Mouse (Mus musculus): Measurements from ENCODE around the gene Clec11a.
A peak's percentile ranks its signal among the peaks of the same experiment; 100 is the strongest.

Gene Clec11a

GRCm38 (mm10) chr7:44280959-44281358 lies 25.7 kb downstream of the Clec11a start:
- DNase-seq (ENCODE audit: extremely low read depth, low read depth), result no peak

GRCm38 (mm10) chr7:44277250-44277622 lies 29.5 kb downstream of the Clec11a start:
- DNase-seq (ENCODE audit: extremely low read depth, low read depth), result peak; percentile 52

- DNase-seq (ENCODE audit: extremely low read depth, low read depth), result no peak
Measured at GRCm38 (mm10) chr7:44276461-44277249, 30.0 kb downstream of the Clec11a start.

GRCm38 (mm10) chr7:44275546-44275945 lies 31.2 kb downstream of the Clec11a start:
- DNase-seq (ENCODE audit: extremely low read depth, low read depth), result no peak

- no peak for DNase-seq (ENCODE audit: extremely low read depth, low read depth)
Measured at GRCm38 (mm10) chr7:44274096-44274495, 32.6 kb downstream of the Clec11a start.

- DNase-seq (ENCODE audit: extremely low read depth, low read depth), result no peak
Measured at GRCm38 (mm10) chr7:44273446-44273845, 33.3 kb downstream of the Clec11a start.

- no peak for DNase-seq (ENCODE audit: extremely low read depth, low read depth)
Measured at GRCm38 (mm10) chr7:44272546-44272945, 34.2 kb downstream of the Clec11a start.

- peak; percentile 49 for DNase-seq (ENCODE audit: extremely low read depth, low read depth)
Measured at GRCm38 (mm10) chr7:44271309-44271708, 35.4 kb downstream of the Clec11a start.

GRCm38 (mm10) chr7:44269397-44269796 lies 37.3 kb downstream of the Clec11a start:
- no peak for DNase-seq (ENCODE audit: extremely low read depth, low read depth)

GRCm38 (mm10) chr7:44268117-44268516 lies 38.6 kb downstream of the Clec11a start:
- DNase-seq (ENCODE audit: extremely low read depth, low read depth), result no peak

GRCm38 (mm10) chr7:44262791-44263643 lies 43.7 kb downstream of the Clec11a start:
- peak; percentile 53 for DNase-seq (ENCODE audit: extremely low read depth, low read depth)

- no peak for DNase-seq (ENCODE audit: extremely low read depth, low read depth)
Measured at GRCm38 (mm10) chr7:44261147-44261546, 45.6 kb downstream of the Clec11a start, which contains the start of gene Gm15517. Gene Gm15517, plus strand, starts transcription at chr7:44261447.

- no peak for DNase-seq (ENCODE audit: extremely low read depth, low read depth)
Measured at GRCm38 (mm10) chr7:44260410-44260809, 46.3 kb downstream of the Clec11a start.

- DNase-seq (ENCODE audit: extremely low read depth, low read depth), result no peak
Measured at GRCm38 (mm10) chr7:44257278-44257677, 49.4 kb downstream of the Clec11a start, which contains the start of gene Acp4. Gene Acp4, minus strand, starts transcription at chr7:44257378.

- no peak for DNase-seq (ENCODE audit: extremely low read depth, low read depth)
Measured at GRCm38 (mm10) chr7:44254930-44255329, 51.8 kb downstream of the Clec11a start.

GRCm38 (mm10) chr7:44253023-44253616 lies 53.6 kb downstream of the Clec11a start:
- DNase-seq (ENCODE audit: extremely low read depth, low read depth), result no peak
